Mouse (Mus musculus): Measurements from ENCODE around the gene Ptx4. TPM values are rescaled to one million over a fixed set of nuclear protein-coding genes. Genes with fewer than 3 reads are reported as not detected.

Ptx4 gene
- not detected for polyA plus RNA-seq (2014; fragmentation: Illumina TruSeq; extraction: RNeasy Lipid Tissue Mini Kit (QIAGEN cat#74804); ENCODE audit: low read depth, low replicate concordance)

DNA sequence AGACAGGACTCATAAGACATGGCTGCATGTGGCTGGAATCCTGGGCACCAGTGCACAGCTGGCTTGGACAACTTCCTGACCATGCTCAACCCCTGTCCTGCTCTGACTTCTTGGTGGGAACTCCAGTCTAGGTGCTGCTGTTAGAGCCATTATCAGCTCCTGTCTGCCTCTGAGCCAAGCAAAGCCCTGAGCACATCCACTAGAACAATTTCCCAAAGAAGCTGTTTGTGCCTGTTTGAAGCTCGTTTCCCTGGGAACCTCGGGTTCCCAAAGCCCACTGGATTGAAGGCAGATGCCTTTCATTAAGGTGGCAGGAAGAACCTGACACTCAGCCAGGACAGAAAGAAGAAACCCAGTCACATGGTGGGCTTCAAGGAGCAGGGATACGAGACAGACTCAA, at the start of gene Ptx4:
Ptx4 (plus strand) TSS at position 355 of the 400 bp plus-strand sequence.

GRCm38 (mm10) chr17:25083444-25083931, 37.1 kb upstream of the Ptx4 start, which contains the start of gene Tmem204:
Gene Tmem204 (minus strand): TSS chr17:25083591.

GRCm38 (mm10) chr17:25115664-25116432, 4.7 kb upstream of the Ptx4 start, which contains the start of gene Telo2:
Gene Telo2 (minus strand): TSS chr17:25115967.

DNA sequence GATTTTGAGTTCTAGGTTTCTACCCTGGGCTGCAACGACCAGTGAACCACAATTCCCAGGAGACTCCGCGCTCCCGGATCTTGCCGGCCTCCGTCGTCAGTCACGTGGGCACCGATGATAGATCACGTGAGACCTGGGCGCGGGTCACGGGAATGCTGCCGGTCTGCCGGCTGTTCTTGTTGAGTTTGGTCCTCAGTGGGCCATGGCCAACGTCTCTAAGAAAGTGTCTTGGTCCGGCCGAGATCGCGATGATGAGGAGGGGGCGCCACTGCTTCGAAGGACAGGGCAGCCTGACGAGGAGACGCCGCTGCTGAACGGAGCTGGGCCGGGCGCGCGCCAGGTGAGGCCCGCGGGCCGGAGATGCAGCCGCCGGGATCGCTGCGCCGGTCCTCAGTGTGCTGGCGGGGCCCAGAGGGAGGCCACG, 12.7 kb downstream of the Ptx4 start, which contains the start of gene Clcn7:
Clcn7 (plus strand) TSS at position 117 of the 424 bp plus-strand sequence.

GRCm38 (mm10) chr17:25162161-25162560, 41.6 kb downstream of the Ptx4 start, which contains the start of gene Ccdc154:
Gene Ccdc154 (plus strand): TSS chr17:25162461.

Other genes starting within 250 kb of the Ptx4 start
- gene Nubp2, start 234.4 kb upstream of the Ptx4 start, polyA plus RNA-seq (2014; fragmentation: Illumina TruSeq; extraction: RNeasy Lipid Tissue Mini Kit (QIAGEN cat#74804); ENCODE audit: low read depth, low replicate concordance), result 4.9 TPM
- gene Spsb3, start 234.1 kb upstream of the Ptx4 start, polyA plus RNA-seq (2014; fragmentation: Illumina TruSeq; extraction: RNeasy Lipid Tissue Mini Kit (QIAGEN cat#74804); ENCODE audit: low read depth, low replicate concordance), result 0.61 TPM
- gene Eme2, start 225.7 kb upstream of the Ptx4 start, polyA plus RNA-seq (2014; fragmentation: Illumina TruSeq; extraction: RNeasy Lipid Tissue Mini Kit (QIAGEN cat#74804); ENCODE audit: low read depth, low replicate concordance), result 1.6 TPM
- 1.1 TPM for gene Mrps34, start 225.6 kb upstream of the Ptx4 start, polyA plus RNA-seq (2014; fragmentation: Illumina TruSeq; extraction: RNeasy Lipid Tissue Mini Kit (QIAGEN cat#74804); ENCODE audit: low read depth, low replicate concordance)
- gene Nme3, start 224.3 kb upstream of the Ptx4 start, polyA plus RNA-seq (2014; fragmentation: Illumina TruSeq; extraction: RNeasy Lipid Tissue Mini Kit (QIAGEN cat#74804); ENCODE audit: low read depth, low replicate concordance), result 3.3 TPM
- gene Mapk8ip3, start 183.8 kb upstream of the Ptx4 start, polyA plus RNA-seq (2014; fragmentation: Illumina TruSeq; extraction: RNeasy Lipid Tissue Mini Kit (QIAGEN cat#74804); ENCODE audit: low read depth, low replicate concordance), result 3.3 TPM
- 80.0 TPM for gene Jpt2, start 160.1 kb upstream of the Ptx4 start, polyA plus RNA-seq (2014; fragmentation: Illumina TruSeq; extraction: RNeasy Lipid Tissue Mini Kit (QIAGEN cat#74804); ENCODE audit: low read depth, low replicate concordance)
- 4.7 TPM for gene Cramp1l, start 105.0 kb upstream of the Ptx4 start, polyA plus RNA-seq (2014; fragmentation: Illumina TruSeq; extraction: RNeasy Lipid Tissue Mini Kit (QIAGEN cat#74804); ENCODE audit: low read depth, low replicate concordance)
- 7.6 TPM for gene Ift140, start 104.7 kb upstream of the Ptx4 start, polyA plus RNA-seq (2014; fragmentation: Illumina TruSeq; extraction: RNeasy Lipid Tissue Mini Kit (QIAGEN cat#74804); ENCODE audit: low read depth, low replicate concordance)
- 16.4 TPM for gene Tmem204, start 37.2 kb upstream of the Ptx4 start, polyA plus RNA-seq (2014; fragmentation: Illumina TruSeq; extraction: RNeasy Lipid Tissue Mini Kit (QIAGEN cat#74804); ENCODE audit: low read depth, low replicate concordance)
- gene Telo2, start 4.8 kb upstream of the Ptx4 start, polyA plus RNA-seq (2014; fragmentation: Illumina TruSeq; extraction: RNeasy Lipid Tissue Mini Kit (QIAGEN cat#74804); ENCODE audit: low read depth, low replicate concordance), result 2.3 TPM
- gene Clcn7, start 12.6 kb downstream of the Ptx4 start, polyA plus RNA-seq (2014; fragmentation: Illumina TruSeq; extraction: RNeasy Lipid Tissue Mini Kit (QIAGEN cat#74804); ENCODE audit: low read depth, low replicate concordance), result 5.4 TPM
- gene Ccdc154, start 41.7 kb downstream of the Ptx4 start, polyA plus RNA-seq (2014; fragmentation: Illumina TruSeq; extraction: RNeasy Lipid Tissue Mini Kit (QIAGEN cat#74804); ENCODE audit: low read depth, low replicate concordance), result not detected
- not detected for gene Gm38655, start 54.7 kb downstream of the Ptx4 start, polyA plus RNA-seq (2014; fragmentation: Illumina TruSeq; extraction: RNeasy Lipid Tissue Mini Kit (QIAGEN cat#74804); ENCODE audit: low read depth, low replicate concordance)
- 17.3 TPM for gene BC003965, start 63.8 kb downstream of the Ptx4 start, polyA plus RNA-seq (2014; fragmentation: Illumina TruSeq; extraction: RNeasy Lipid Tissue Mini Kit (QIAGEN cat#74804); ENCODE audit: low read depth, low replicate concordance)
- gene Unkl, start 67.6 kb downstream of the Ptx4 start, polyA plus RNA-seq (2014; fragmentation: Illumina TruSeq; extraction: RNeasy Lipid Tissue Mini Kit (QIAGEN cat#74804); ENCODE audit: low read depth, low replicate concordance), result 29.1 TPM
- gene Gnptg, start 119.4 kb downstream of the Ptx4 start, polyA plus RNA-seq (2014; fragmentation: Illumina TruSeq; extraction: RNeasy Lipid Tissue Mini Kit (QIAGEN cat#74804); ENCODE audit: low read depth, low replicate concordance), result 25.4 TPM
- gene Tsr3, start 119.4 kb downstream of the Ptx4 start, polyA plus RNA-seq (2014; fragmentation: Illumina TruSeq; extraction: RNeasy Lipid Tissue Mini Kit (QIAGEN cat#74804); ENCODE audit: low read depth, low replicate concordance), result 3.8 TPM
- not detected for gene Baiap3, start 135.6 kb downstream of the Ptx4 start, polyA plus RNA-seq (2014; fragmentation: Illumina TruSeq; extraction: RNeasy Lipid Tissue Mini Kit (QIAGEN cat#74804); ENCODE audit: low read depth, low replicate concordance)
- gene Ube2i, start 153.9 kb downstream of the Ptx4 start, polyA plus RNA-seq (2014; fragmentation: Illumina TruSeq; extraction: RNeasy Lipid Tissue Mini Kit (QIAGEN cat#74804); ENCODE audit: low read depth, low replicate concordance), result 148 TPM
- gene Prss34, start 177.6 kb downstream of the Ptx4 start, polyA plus RNA-seq (2014; fragmentation: Illumina TruSeq; extraction: RNeasy Lipid Tissue Mini Kit (QIAGEN cat#74804); ENCODE audit: low read depth, low replicate concordance), result not detected
- gene Prss28, start 187.9 kb downstream of the Ptx4 start, polyA plus RNA-seq (2014; fragmentation: Illumina TruSeq; extraction: RNeasy Lipid Tissue Mini Kit (QIAGEN cat#74804); ENCODE audit: low read depth, low replicate concordance), result not detected
- not detected for gene Prss29, start 197.9 kb downstream of the Ptx4 start, polyA plus RNA-seq (2014; fragmentation: Illumina TruSeq; extraction: RNeasy Lipid Tissue Mini Kit (QIAGEN cat#74804); ENCODE audit: low read depth, low replicate concordance)
- not detected for gene Tpsab1, start 224.8 kb downstream of the Ptx4 start, polyA plus RNA-seq (2014; fragmentation: Illumina TruSeq; extraction: RNeasy Lipid Tissue Mini Kit (QIAGEN cat#74804); ENCODE audit: low read depth, low replicate concordance)
- gene Tpsb2, start 245.5 kb downstream of the Ptx4 start, polyA plus RNA-seq (2014; fragmentation: Illumina TruSeq; extraction: RNeasy Lipid Tissue Mini Kit (QIAGEN cat#74804); ENCODE audit: low read depth, low replicate concordance), result not detected
- gene Tpsg1, start 248.5 kb downstream of the Ptx4 start, polyA plus RNA-seq (2014; fragmentation: Illumina TruSeq; extraction: RNeasy Lipid Tissue Mini Kit (QIAGEN cat#74804); ENCODE audit: low read depth, low replicate concordance), result not detected

Measured in kidney, adult 10 weeks (tissue).